Mouse (Mus musculus): Measurements from ENCODE around the gene Col6a4. TPM values are rescaled to one million over a fixed set of nuclear protein-coding genes. Genes with fewer than 3 reads are reported as not detected.

Col6a4 gene
- polyA plus RNA-seq, 1 experiment from 2014 or later, result 1.7 TPM

- no peak overlapping the region for H3K4me3 ChIP-seq
- peaks cover 4% of the 10 kb centered on the region; the same call in 1 of the 2 replicates for H3K27me3 ChIP-seq
- WGBS, result 41% methylated on average over 10 of the region's 10 CpGs
- no peaks in the 10 kb centered on the region for H3K36me3 ChIP-seq
- no peak overlapping the region for H3K9ac ChIP-seq
- no peak for ATAC-seq (ENCODE audit: borderline replicate concordance, extremely low read depth, low FRiP score, low TSS enrichment)
- no peaks in the 10 kb centered on the region for H3K4me1 ChIP-seq
- no peak overlapping the region for H3K27ac ChIP-seq
- H3K9me3 ChIP-seq, result no peaks in the 10 kb centered on the region
- no peak overlapping the region for H3K4me2 ChIP-seq
Observed at GRCm38 (mm10) chr9:105984931-105985519, 111.6 kb downstream of the Col6a4 start.

GRCm38 (mm10) chr9:105978479-105978878, 118.1 kb downstream of the Col6a4 start:
- no peak overlapping the region for H3K4me3 ChIP-seq
- ATAC-seq (ENCODE audit: borderline replicate concordance, extremely low read depth, low FRiP score, low TSS enrichment), result no peak
- peaks cover 2% of the 10 kb centered on the region; the same call in 1 of the 2 replicates for H3K4me1 ChIP-seq
- H3K27me3 ChIP-seq, result peaks cover 5% of the 10 kb centered on the region; the same call in 1 of the 2 replicates
- 75% methylated on average over 8 of the region's 8 CpGs for WGBS
- H3K36me3 ChIP-seq, result no peaks in the 10 kb centered on the region
- H3K4me2 ChIP-seq, result no peak overlapping the region
- no peak overlapping the region for H3K9ac ChIP-seq
- no peaks in the 10 kb centered on the region for H3K9me3 ChIP-seq
- H3K27ac ChIP-seq, result no peak overlapping the region

- H3K4me1 ChIP-seq, result peaks cover 5% of the 10 kb centered on the region; the same call in 1 of the 2 replicates
- 16% methylated on average over 13 of the region's 13 CpGs for WGBS
- peak overlapping the region; percentile 31 for H3K4me2 ChIP-seq
Observed at GRCm38 (mm10) chr9:105976871-105977270, 119.7 kb downstream of the Col6a4 start.

GRCm38 (mm10) chr9:105976314-105976713, 120.3 kb downstream of the Col6a4 start:
- 44% methylated on average over 6 of the region's 6 CpGs for WGBS
- Histone ChIP-seq H3K9ac (no peak overlapping the region), H3K4me2 (no peak overlapping the region), H3K4me1 (peaks cover 5% of the 10 kb centered on the region; the same call in 1 of the 2 replicates), H3K4me3 (no peak overlapping the region), H3K9me3 (no peaks in the 10 kb centered on the region), H3K27me3 (peaks cover 5% of the 10 kb centered on the region; the same call in 1 of the 2 replicates), H3K27ac (no peak overlapping the region), H3K36me3 (no peaks in the 10 kb centered on the region)
- no peak for ATAC-seq (ENCODE audit: borderline replicate concordance, extremely low read depth, low FRiP score, low TSS enrichment)

More at GRCm38 (mm10) chr9:105976871-105977270, 119.7 kb downstream of the Col6a4 start:
- Histone ChIP-seq H3K4me3 (no peak overlapping the region), H3K36me3 (no peaks in the 10 kb centered on the region), H3K9me3 (no peaks in the 10 kb centered on the region), H3K27me3 (peaks cover 5% of the 10 kb centered on the region; the same call in 1 of the 2 replicates), H3K27ac (no peak overlapping the region), H3K9ac (no peak overlapping the region)
- ATAC-seq (ENCODE audit: borderline replicate concordance, extremely low read depth, low FRiP score, low TSS enrichment), result no peak

DNA sequence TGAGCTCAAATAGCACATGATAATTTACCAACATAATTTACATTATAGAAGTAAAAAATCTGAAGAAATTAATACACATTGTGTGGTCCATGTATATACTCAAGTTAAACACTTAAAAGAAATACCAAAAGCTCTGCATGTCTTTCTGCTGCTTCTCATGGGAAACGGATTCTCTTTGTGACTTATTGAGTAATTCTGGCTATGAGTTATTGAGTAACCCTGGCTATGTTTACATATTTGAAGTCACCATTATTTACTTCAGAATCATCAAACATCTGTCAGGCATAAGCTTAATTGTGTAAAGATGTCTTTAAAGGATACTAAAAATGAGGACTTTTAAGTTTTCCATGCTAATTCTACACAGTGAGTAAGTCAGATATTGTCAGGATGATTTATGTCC, 122.8 kb downstream of the Col6a4 start:
- H3K4me1 ChIP-seq, result peaks cover 5% of the 10 kb centered on the region; the same call in 1 of the 2 replicates
- peaks cover 5% of the 10 kb centered on the region; the same call in 1 of the 2 replicates for H3K27me3 ChIP-seq
- no peak overlapping the region for H3K9ac ChIP-seq
- no peak overlapping the region for H3K4me3 ChIP-seq
- no peak overlapping the region for H3K27ac ChIP-seq
- peak; percentile 24; the same call in 1 of the 2 replicates for ATAC-seq (ENCODE audit: borderline replicate concordance, extremely low read depth, low FRiP score, low TSS enrichment)
- no peaks in the 10 kb centered on the region for H3K9me3 ChIP-seq
- no peak overlapping the region for H3K4me2 ChIP-seq
- no peaks in the 10 kb centered on the region for H3K36me3 ChIP-seq
- 31% methylated on average over 1 of the region's 1 CpGs for WGBS

DNA sequence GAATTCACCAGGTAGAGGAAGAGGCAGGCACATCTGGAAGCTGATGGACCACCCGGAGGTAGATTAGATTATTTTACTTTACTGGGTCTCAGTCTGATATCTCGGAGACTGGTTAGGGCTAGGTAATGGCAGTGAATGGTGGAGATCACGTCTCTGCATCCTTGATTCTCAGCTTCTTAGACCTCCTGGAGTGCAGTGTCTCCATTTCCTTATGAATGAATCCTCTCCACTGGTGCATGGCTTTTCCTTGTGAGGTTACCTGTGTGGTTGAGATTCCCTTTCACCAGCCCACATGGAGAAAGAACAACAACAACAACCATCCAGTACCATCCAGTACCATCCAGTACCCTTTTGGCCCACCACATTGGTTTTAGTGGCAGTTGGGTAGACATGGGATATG, 124.6 kb downstream of the Col6a4 start:
- WGBS, result 86% methylated on average over 3 of the region's 3 CpGs

DNA sequence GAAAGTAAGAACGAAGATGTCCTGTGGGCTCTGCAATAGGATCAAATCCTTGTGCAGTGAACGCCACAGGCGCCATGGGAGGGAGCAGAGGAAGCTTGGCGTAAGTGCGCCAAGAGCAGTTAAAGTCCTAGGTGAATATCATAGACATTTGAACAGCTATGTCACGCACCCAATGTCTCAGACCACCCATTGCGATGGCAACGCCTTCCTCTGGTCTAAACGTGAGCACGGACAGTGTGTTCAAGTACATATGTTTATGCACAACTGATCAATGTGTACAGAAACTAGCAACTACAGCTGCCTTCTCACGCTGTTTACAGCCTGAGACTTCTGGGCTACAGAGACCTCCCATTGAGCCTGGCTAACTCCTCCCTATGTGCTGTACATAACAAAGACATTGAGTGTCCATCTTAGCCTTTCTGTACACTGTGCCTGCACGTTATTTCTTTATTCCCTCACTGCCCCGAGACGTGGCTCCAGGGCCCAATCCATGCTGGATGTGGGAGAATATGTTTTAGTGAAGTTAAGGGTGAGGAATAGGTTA, 125.2 kb downstream of the Col6a4 start:
- 83% methylated on average over 14 of the region's 14 CpGs for WGBS

More for the DNA sequence above, 124.6 kb downstream of the Col6a4 start:
- Histone ChIP-seq H3K4me1 (peaks cover 5% of the 10 kb centered on the region; the same call in 1 of the 2 replicates), H3K27ac (no peak overlapping the region), H3K9ac (no peak overlapping the region), H3K4me3 (no peak overlapping the region), H3K27me3 (peaks cover 3% of the 10 kb centered on the region; the same call in 1 of the 2 replicates), H3K4me2 (no peak overlapping the region), H3K36me3 (no peaks in the 10 kb centered on the region), H3K9me3 (no peaks in the 10 kb centered on the region)
- ATAC-seq (ENCODE audit: borderline replicate concordance, extremely low read depth, low FRiP score, low TSS enrichment), result no peak

DNA sequence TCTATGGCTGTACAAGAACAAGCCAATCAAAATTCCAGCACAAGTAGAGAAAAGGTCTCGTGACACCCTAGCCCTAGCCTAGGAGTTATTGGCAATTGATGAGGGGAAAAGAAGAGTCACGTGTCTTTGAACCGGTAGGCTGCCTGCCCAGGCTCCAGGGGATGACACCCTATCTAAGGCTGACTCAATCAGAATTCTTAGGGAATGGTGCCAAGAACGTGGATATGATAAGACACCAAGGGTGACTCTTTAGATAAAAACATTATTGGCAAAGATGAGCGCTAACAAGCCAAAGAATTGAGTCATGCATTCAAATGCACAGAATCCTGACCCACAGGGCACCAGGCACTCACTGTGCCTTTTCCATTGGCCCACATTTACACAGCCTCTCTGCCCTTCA, 125.7 kb downstream of the Col6a4 start:
- H3K9ac ChIP-seq, result no peak overlapping the region
- no peaks in the 10 kb centered on the region for H3K9me3 ChIP-seq
- H3K4me1 ChIP-seq, result peaks cover 5% of the 10 kb centered on the region; the same call in 1 of the 2 replicates
- no peaks in the 10 kb centered on the region for H3K36me3 ChIP-seq
- H3K4me3 ChIP-seq, result no peak overlapping the region
- 66% methylated on average over 5 of the region's 5 CpGs for WGBS
- no peak overlapping the region for H3K4me2 ChIP-seq
- no peaks in the 10 kb centered on the region for H3K27me3 ChIP-seq
- ATAC-seq (ENCODE audit: borderline replicate concordance, extremely low read depth, low FRiP score, low TSS enrichment), result no peak
- H3K27ac ChIP-seq, result no peak overlapping the region

More for the DNA sequence above, 125.2 kb downstream of the Col6a4 start:
- no peak for ATAC-seq (ENCODE audit: borderline replicate concordance, extremely low read depth, low FRiP score, low TSS enrichment)
- Histone ChIP-seq H3K36me3 (no peaks in the 10 kb centered on the region), H3K4me2 (no peak overlapping the region), H3K9me3 (no peaks in the 10 kb centered on the region), H3K4me1 (peaks cover 5% of the 10 kb centered on the region; the same call in 1 of the 2 replicates), H3K27me3 (no peaks in the 10 kb centered on the region), H3K4me3 (no peak overlapping the region), H3K27ac (no peak overlapping the region), H3K9ac (no peak overlapping the region)

DNA sequence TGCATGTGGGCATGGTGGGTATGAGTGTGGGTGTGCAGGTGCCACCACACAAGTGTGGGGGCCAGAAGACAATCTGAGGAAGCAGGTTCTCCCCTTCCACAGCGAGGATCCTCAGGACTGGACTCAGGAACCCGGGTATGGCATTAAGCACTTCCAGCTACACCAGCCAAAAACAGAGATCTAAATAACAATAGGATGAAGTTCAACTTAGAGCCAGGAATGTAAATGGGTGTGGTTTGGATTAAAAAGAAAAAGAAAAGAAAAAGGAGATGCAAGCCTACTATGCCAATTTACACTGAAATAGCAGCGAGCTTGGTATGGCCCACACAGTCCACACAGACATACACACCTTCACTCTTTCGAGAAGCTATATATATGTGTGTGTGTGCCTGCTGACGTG, 128.6 kb downstream of the Col6a4 start:
- H3K36me3 ChIP-seq, result no peaks in the 10 kb centered on the region
- H3K4me1 ChIP-seq, result no peaks in the 10 kb centered on the region
- H3K4me2 ChIP-seq, result no peak overlapping the region
- H3K9me3 ChIP-seq, result no peaks in the 10 kb centered on the region
- no peak overlapping the region for H3K4me3 ChIP-seq
- WGBS, result 73% methylated on average over 5 of the region's 5 CpGs
- no peak for ATAC-seq (ENCODE audit: borderline replicate concordance, extremely low read depth, low FRiP score, low TSS enrichment)
- no peak overlapping the region for H3K27ac ChIP-seq
- no peaks in the 10 kb centered on the region for H3K27me3 ChIP-seq
- H3K9ac ChIP-seq, result no peak overlapping the region

- H3K36me3 ChIP-seq, result no peaks in the 10 kb centered on the region
- H3K4me3 ChIP-seq, result no peak within 1 kb of the TSS
- ATAC-seq (ENCODE audit: borderline replicate concordance, extremely low read depth, low FRiP score, low TSS enrichment), result peak; percentile 67; the same call in 1 of the 2 replicates
- WGBS, result 5% methylated on average over 13 of the region's 13 CpGs
- peak within 1 kb of the TSS; percentile 36 for H3K4me2 ChIP-seq
- H3K9ac ChIP-seq, result peak within 1 kb of the TSS; percentile 10; the same call in 1 of the 2 replicates
- no peak within 1 kb of the TSS for H3K27ac ChIP-seq
- H3K27me3 ChIP-seq, result no peaks in the 10 kb centered on the region
- no peaks in the 10 kb centered on the region for H3K9me3 ChIP-seq
- H3K4me1 ChIP-seq, result peaks cover 14% of the 10 kb centered on the region
Observed at GRCm38 (mm10) chr9:105960533-105960932, 136.1 kb downstream of the Col6a4 start, which contains the start of gene Col6a5. Gene Col6a5 (minus strand): TSS chr9:105960643.

GRCm38 (mm10) chr9:105959116-105959515, 137.5 kb downstream of the Col6a4 start:
- Histone ChIP-seq H3K36me3 (no peaks in the 10 kb centered on the region), H3K27me3 (no peaks in the 10 kb centered on the region), H3K4me3 (no peak overlapping the region), H3K9me3 (no peaks in the 10 kb centered on the region), H3K9ac (no peak overlapping the region), H3K27ac (no peak overlapping the region), H3K4me1 (peaks cover 14% of the 10 kb centered on the region), H3K4me2 (no peak overlapping the region)
- ATAC-seq (ENCODE audit: borderline replicate concordance, extremely low read depth, low FRiP score, low TSS enrichment), result no peak
- WGBS, result 51% methylated on average over 1 of the region's 1 CpGs

DNA sequence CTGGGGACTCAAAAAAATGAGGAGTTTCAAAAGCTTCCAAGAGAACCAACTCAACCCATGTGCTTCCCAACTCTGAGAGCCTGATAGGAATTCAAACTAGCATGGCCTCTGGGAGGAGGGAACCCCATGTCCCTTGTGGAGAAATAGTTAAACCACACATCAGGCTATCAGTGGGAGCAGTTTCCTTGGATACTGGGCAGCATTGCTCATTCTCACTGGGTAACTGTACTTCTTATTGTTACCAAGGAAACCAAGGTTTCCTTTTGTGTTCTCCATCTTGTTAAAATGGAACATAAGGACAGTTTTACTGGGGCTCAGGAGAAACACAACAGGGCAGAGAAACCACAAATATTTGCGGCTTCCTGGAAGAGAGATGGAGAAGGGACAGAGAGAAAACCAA, 146.8 kb downstream of the Col6a4 start:
- no peak overlapping the region for H3K4me3 ChIP-seq
- ATAC-seq (ENCODE audit: borderline replicate concordance, extremely low read depth, low FRiP score, low TSS enrichment), result no peak
- 89% methylated on average over 1 of the region's 1 CpGs for WGBS

More for the DNA sequence above, 146.8 kb downstream of the Col6a4 start:
- Histone ChIP-seq H3K36me3 (no peaks in the 10 kb centered on the region), H3K4me2 (no peak overlapping the region), H3K27me3 (no peaks in the 10 kb centered on the region), H3K4me1 (no peaks in the 10 kb centered on the region), H3K27ac (no peak overlapping the region), H3K9ac (no peak overlapping the region), H3K9me3 (no peaks in the 10 kb centered on the region)
